Mouse (Mus musculus): ENCODE measurements around the gene Ripor1. TPM values are rescaled to one million over a fixed set of nuclear protein-coding genes. Genes with fewer than 3 reads are reported as not detected.

Gene Ripor1
- total RNA-seq, 2 experiments from 2014 or later = 6.6 to 53.0 TPM

DNA sequence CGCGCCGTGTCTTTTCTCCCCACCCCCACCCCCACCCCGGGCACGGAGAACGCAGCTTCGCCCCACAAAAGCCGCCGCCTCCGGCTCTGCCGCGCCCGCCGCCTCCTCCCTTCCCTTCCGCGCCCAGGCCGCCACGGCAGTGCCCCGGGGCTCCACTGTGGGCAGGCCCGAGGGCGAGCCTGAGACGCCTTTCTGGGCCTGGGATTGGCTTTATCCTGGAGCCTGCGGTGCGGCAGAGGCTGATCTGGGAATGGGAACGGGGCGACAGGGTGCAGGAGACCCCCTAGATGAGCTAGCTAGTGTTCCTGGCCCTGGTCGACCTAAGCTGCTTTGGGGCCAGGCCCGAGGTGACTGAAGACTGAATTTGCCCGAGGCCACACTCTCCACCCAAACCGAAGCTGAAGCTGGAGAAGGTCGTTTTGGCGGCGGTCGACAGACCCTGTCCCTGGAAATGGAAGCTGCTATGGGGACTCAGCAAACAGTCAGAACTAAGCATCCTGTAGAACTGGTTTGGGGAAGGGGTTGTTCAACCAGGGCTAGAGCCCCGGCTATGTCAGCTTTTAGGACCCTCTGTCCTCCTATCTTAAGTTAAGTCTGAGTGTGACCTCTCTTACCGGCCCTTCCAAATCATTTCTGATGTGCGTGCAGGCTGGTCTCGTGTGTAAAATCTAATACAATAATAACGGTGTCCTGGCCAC is 585 bp downstream of the Ripor1 start:
- no peak for ATAC-seq (replicated peaks; ENCODE audit: poor library complexity)

DNA sequence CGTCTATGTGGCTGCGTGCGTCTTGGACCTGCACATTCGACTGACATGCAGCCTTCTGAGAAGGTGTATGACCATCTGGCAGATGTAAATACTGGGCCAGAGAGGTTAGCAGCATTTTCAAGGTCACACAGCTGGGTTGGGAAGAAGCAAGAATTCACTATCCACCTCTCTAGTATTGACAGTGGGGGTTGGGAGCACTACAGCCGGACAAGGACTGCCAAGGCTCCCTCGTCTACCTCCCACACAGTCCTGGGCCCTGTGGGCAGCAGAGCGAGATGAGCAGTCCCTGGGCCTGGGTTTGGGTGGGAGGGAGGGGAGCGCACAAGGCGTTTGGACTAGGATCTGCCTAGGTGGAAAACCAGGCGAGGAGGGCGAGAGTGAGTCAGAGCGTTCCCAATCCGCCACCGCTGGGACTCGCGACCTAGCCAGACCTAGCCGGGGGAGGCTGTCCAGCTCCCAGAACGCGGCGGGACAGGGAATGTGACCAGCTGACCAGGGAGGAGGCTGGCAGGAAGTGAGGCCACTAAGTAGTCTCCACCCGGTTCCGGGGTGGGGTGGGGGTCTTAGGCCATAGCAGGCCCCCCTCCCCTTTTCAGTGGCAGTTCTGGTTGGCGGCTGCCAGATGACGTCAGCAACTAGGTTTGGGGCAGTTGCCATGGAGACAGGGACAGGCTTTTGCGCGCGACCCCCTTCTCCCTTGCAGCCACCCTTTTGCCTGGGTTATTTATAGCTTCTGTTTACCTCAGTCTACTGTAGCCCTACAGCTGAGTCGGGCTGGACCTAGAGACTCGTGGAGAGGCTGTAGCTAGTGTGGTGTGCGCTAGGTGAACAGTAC is 1.4 kb downstream of the Ripor1 start:
- peak; percentile 18 for ATAC-seq (replicated peaks; ENCODE audit: poor library complexity)

DNA sequence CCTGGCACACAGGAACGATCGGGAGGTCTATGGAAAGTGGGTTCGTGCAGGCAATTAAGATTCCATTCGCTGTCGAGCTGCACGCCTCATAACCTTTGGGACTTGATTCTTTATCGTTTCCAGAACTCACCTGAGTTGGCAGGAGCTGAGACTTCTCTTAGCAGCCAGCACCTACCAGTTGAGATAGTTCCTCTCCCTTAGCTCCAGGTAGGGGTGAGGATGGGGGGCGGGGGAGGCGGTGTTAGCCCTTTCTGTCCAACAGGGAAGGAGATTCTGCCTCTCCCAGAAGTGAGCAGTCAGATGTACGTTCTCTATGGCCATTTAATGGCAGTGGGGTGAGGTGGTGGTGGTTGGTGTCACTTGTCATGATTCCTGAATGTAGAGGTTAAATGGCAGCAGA is 2.0 kb downstream of the Ripor1 start:
- ATAC-seq (replicated peaks; ENCODE audit: poor library complexity) = no peak

DNA sequence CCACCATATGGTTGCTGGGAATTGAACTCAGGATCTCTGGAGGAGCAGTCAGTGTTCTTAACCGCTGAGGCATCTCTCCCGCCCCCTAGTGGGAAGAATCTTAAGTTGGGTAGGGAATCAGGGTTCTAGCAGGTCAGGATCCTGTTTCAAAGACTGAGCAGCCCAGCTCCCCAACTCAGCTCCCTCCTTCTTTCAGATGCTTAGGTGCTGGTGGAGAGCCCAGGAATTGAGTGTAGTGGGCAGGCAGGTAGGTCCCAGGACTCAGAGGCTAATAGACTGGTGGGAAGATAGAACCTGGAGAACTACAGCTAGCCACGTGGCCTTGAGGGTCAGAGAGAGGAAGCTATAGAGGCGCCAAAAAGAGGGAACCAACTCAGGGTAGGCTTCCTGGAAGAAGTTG is 2.6 kb downstream of the Ripor1 start:
- ATAC-seq (replicated peaks; ENCODE audit: poor library complexity) = no peak

DNA sequence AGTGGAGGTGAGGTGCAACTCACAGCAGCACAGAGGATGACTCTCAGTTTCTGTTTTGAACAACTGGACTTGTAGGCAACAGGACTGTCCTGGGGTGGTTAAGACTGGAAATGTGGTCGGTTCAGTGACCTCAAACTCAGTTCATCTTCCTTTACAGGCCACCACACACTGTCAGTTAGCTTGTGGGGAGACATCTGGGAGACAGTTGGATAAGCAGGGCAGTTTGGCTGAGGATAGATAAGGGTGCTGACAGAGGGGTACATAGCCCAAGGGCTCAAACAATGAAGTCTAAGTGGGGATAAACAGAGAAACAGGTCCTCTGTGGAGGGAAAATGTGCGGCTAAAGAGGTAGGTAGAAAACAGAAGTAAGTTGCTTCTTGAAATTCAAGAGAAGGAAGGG is 4.3 kb downstream of the Ripor1 start:
- ATAC-seq (replicated peaks; ENCODE audit: poor library complexity) = peak; percentile 52

DNA sequence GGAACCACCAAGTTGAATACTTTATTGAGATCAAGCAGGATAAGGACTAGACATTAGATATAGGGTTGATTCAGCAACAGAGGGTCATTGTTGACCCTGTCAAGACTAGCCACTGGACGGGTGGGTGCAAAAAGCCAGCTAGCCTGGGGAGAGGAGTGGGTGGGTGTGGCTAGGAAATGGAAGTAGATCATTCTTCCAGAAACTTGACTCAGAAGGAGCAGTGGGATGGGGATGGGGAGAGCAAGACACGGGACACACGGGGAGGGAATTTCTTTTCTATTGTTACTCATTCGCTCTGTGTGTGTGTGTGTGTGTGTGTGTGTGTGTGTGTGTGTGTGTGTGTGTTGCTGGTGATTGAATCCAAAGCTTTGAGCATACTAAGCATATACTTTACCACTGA is 4.7 kb downstream of the Ripor1 start:
- no peak for ATAC-seq (replicated peaks; ENCODE audit: poor library complexity)

DNA sequence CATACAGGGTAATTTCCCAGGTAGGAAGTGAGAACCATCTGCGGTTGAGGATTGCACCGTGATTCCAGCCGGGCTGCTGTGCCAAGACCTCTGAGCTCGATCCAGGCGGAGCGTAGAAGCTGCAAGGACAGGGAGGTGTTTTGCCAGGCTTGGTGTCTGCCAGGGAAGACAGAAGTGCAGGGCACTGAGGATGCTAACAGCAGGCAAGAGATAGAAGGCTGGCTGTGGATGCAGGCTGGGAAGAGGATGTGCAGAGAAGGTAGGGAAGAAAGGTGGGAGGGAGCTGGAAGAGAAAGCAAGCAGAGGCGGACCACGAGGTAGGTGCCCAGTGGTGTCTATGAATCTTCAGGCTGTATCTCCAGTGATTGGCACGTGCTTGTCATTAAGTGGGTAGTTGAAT is 6.8 kb downstream of the Ripor1 start:
- ATAC-seq (replicated peaks; ENCODE audit: poor library complexity) = no peak

DNA sequence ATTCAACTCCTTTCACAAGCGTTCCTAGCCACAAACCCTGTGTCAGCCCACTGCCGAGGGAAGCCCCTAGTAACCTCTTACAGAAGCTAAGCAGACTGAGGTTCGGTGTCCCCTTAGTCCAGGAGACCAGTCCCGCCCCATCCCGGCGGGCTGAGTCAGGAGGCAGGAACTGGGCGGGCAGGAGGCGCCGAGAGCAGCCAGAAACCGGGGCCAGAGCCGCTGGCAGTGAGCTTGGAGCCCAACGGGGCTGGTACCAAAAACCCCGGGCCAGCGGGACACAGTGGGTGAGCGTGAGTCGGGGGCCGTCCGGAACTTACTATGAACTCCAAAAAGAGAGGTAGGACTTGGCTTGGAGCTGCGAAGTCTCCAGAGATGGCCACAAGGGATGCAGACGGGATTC is 8.0 kb downstream of the Ripor1 start:
- ATAC-seq (replicated peaks; ENCODE audit: poor library complexity) = no peak

DNA sequence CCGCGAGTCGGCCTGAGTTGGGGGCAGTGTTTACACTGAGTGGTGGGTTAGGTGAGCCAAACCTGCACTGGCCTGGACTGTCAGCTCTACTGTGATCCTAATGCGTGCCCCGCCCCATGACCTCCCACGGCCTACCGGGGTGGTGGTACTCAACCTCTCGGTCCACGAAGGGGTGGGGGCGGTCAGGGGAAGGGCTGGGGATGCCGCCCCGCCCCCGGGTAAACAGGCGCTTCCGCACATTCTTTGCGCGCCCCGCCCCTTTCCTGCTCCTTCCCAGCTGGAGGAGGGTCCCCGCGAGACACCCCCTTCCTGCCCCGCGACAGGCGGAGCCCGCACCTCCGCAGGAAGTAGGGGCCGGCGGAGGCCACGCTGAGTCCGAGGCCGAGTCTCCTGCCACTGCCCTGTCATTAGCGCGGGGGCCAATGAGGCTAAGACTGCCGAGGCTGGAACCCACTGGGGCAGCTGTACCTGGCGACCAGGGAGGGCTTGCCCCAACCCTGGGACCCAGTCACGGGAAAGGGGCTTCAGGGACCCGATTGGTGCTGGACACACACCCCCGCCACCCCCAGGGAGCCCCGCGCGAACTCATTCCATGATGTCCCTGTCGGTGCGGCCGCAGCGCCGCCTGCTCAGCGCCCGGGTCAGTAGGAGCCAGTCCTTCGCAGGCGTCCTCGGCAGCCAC is 8.9 kb downstream of the Ripor1 start:
- peak; percentile 6; the same call in 1 of the 2 replicates for ATAC-seq (replicated peaks; ENCODE audit: poor library complexity)

DNA sequence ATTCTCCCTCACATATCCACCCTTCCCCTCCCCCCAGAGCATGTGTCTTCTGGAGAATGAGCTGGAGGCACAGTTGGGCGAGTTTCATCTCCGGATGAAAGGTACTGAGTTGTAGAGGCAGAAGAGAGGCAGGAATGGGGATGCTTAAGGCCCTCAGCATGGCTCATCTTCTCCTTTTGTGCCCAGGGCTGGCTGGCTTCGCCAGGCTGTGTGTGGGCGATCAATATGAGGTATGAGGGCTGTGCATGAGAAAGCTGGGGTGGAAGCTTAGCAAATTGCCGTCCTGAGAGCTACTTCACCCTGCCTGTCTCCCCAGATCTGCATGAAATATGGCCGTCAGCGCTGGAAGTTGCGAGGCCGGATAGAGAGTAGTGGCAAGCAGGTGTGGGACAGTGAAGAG is 10.9 kb downstream of the Ripor1 start:
- no peak for ATAC-seq (replicated peaks; ENCODE audit: poor library complexity)

DNA sequence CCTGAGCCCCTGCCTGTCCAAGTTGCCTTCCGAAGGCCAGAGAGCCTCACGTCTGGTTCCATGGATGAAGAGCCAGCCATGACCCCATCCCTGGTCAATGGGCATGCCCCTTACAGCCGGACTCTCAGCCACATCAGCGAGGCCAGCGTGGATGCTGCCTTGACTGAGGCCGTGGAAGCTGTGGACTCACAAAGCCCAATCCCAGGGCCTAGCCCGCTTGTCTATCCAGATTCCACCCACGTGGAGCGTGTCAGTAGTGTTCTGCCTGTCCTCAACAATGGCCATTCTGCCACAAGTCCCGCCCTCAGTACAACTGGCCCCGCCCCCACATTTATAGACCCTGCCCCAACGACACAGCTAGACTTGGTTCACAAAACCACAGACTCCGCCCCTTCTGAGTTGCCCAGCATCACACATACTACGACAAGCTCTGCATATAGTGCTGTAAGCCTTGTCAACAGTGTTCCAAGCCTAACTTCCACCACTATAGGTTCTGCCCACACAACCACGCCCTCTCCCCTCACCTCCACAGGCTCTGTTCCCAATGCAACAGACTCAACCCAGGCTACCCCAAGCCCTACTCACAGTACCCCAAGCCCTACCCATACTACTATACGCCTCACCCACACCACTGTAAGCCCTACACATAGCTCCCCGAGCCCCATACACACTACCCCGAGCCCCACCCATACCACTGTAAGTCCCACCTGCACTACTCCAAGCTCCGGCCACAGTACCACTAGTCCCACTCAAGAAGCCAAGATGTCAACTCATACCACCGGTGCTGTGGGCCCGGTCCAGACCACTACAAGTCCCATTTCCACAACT is 12.6 kb downstream of the Ripor1 start:
- peak; percentile 24 for ATAC-seq (replicated peaks; ENCODE audit: poor library complexity)

DNA sequence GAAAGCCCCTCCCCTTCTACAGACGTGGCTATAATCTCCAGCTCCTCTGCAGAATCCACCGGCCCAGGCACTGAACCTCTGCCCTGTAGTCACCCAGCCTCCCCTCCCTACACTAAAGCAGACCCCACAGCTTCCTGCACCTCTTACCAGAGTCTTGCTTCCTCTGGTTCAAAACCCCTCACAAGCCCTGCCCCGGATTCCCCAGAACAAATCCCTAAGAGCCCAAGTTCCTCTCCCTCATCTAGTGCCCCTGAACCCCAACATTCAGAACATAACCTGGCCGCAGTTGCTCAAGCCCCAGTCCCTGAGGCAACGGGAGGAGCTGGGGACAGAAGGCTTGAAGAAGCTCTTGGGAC is 13.2 kb downstream of the Ripor1 start:
- no peak for ATAC-seq (replicated peaks; ENCODE audit: poor library complexity)

DNA sequence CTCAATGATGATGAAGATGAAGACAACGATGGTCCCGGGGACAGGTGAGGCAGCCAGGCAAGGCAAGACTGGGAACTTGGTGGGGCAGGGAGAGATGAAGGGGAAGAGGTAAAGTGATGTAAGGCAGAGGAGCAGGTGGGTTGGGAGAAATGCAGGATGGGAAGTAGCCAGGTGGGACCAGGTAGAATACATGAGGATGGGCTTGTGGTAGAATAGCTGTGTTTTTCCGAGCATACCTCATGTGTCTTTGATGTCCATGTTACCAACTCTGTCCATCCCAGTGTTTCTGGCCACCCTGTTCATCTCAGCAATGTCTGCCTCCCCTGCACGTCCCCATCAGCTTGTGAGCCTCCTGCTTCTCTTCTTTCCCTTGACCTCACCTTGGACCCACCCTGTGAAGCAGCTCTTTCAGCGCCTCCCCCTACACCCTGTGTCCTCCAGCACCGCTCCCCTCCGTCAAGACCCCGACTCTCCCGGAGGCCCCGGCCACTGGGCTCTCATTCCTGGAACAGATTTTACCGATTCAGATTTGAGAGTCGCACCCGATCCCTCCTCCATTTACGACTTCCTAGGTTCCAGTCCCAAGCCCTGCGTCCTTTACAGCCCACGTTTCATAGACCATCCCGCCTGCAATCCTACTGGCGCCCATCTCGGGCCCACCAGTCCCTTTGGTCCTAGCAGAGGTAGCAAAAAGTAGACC is 14.0 kb downstream of the Ripor1 start:
- no peak for ATAC-seq (replicated peaks; ENCODE audit: poor library complexity)

DNA sequence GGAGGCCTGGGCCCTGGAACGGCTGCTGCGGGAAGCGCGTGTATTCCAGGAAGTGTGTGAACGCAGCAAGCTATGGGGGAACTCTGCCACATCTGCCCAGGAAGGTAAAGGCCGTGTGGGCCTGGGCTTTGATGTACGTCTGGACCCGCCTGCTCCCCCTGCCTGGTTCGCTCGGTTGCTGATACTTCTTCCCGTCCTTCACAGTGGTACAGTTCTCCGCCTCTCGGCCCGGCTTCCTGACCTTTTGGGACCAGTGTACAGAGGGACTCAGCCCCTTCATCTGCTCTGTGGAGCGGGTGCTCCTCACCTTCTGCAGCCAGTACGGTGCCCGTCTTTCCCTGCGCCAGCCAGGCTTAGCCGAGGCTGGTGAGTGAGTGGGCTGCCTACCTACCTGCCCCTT is 15.2 kb downstream of the Ripor1 start:
- ATAC-seq (replicated peaks; ENCODE audit: poor library complexity) = no peak

DNA sequence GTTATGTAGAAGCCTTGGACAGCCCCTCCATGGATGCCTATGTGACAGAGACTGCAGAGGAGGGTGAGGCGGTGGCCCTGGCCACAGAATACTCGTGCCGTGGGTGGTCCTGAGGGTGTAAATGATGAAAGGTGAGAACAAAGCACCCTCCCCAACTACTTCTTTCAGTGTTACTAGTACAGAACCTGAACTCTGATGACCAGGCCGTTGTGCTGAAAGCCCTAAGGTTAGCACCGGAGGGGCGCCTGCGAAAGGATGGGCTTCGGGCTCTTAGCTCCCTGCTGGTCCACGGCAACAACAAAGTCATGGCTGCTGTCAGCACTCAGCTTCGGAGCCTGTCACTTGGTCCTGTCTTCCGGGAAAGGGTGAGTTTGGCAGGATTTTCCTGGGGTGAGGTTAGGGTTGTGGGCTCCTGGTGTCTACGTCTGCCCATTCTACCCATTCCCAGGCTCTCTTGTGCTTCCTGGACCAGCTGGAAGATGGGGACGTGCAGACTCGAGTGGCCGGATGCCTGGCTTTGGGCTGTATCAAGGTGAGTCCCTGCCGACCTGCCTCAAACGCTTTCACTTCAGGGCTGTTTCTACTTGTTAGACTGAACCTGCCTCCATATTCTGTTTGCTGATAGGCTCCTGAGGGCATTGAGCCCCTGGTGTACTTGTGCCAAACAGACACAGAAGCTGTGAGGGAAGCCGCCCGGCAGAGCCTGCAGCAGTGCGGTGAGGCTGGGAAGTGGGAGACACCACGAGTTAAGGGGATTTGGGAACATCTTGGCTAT is 16.1 kb downstream of the Ripor1 start:
- ATAC-seq (replicated peaks; ENCODE audit: poor library complexity) = no peak

DNA sequence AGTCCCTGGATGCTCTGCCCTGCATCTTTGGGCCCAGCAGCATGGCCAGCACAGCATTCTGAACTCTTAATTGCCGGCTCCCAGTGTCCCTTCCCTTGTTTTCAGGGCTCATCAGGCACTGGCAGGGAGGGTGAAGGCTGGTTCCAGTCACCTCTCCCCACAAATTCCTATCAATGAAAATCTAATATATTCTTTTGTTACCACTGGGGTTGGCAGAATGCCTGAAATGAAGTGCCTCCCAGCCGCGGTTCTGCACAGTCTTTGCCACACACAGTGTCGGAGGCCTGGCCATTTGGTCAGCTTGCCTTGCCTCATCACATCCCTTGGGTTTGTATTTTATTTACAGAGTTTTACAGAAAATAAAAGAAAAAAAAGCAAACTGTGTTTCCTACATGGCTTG is 16.8 kb downstream of the Ripor1 start:
- no peak for ATAC-seq (replicated peaks; ENCODE audit: poor library complexity)

DNA sequence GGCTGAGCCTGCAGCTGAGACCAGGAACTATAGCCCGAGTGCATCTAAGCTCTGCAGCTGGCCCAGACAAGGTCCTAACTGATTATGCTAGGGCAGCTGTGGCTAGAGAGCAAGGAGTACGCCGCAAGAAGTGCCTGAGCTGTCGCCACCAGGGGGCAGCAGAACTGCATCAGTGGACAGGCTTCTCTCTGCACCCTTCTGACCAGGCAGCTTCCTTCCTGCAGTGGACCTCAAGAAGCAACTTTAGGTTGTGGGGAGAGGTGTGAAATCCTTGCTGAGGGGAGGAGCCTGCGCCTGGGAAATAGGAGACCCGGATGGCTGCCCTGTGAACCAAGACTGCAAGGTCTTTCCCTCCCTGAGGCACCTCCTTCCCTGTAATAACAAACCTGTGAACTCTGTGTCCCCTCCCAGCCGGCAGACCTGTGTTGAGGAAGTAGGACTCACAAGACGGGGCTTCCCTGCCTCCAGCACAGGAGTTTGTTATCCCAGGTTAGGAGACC is 17.4 kb downstream of the Ripor1 start:
- peak; percentile 86 for ATAC-seq (replicated peaks; ENCODE audit: poor library complexity)

DNA sequence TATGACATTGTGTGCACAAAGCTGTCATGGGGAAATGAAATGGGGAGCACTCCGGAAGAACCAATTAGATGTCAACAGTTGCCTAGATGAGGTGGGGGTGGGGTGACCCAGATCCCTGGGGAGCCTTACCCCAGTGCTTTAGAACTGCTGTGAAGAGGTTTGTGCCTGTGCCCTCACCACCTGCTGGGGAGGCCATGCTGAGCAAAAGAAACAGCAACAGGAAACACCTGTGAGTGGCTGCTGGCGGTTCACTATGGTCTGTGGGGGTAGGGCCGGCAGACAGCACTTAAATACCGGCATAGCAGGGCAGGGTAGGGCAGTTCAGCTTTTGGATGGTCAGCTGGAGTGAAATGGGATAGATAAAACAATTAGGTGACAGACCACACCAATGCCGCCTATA is 18.1 kb downstream of the Ripor1 start:
- ATAC-seq (replicated peaks; ENCODE audit: poor library complexity) = peak; percentile 45

DNA sequence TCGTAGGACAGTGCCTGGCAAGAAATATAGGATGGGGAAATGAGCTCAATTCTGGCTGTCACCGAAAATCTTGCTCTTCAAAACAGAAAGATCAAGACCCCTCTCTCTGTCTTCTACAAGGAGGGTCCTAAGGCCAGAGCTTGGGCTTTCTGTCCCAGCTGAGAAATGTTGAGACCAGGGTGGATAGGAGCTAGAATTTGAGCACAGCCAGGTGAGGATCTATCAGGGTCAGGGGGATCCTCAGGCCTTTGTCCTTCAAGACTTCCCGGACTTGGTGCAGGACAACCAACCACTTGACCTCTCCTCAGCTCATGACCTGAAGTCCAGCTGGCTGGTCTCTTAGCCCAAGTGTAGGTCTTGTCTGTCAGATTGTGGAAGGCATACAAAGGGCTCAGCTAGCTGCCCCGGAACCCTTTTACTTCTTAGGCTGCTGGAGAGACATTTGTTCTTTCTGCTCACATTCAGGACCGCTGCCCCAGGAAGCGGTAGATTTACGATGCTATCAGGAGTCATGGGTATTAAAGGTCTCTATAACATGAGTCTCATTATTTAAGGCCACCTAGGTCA is 18.7 kb downstream of the Ripor1 start:
- no peak for ATAC-seq (replicated peaks; ENCODE audit: poor library complexity)

Data from megakaryocyte progenitor cell, adult 5-6 weeks (primary cell).